Mouse (Mus musculus): ENCODE measurements around the gene Hoxa3.

- TF ChIP-seq CTCF (IDR thresholded peaks at IDR 0.05; ENCODE audit: insufficient read depth, low read depth, low read length) (no peak), POLR2A (IDR thresholded peaks at IDR 0.05; ENCODE audit: insufficient read depth, low read depth, low read length) (no peak)
Observed at GRCm38 (mm10) chr6:52169499-52170165, 43.5 kb downstream of the Hoxa3 start.

All from olfactory bulb, adult 2 months (tissue).